Comparison of ENCODE assay signal across 20 mouse cellular contexts in the genomic region with DNA sequence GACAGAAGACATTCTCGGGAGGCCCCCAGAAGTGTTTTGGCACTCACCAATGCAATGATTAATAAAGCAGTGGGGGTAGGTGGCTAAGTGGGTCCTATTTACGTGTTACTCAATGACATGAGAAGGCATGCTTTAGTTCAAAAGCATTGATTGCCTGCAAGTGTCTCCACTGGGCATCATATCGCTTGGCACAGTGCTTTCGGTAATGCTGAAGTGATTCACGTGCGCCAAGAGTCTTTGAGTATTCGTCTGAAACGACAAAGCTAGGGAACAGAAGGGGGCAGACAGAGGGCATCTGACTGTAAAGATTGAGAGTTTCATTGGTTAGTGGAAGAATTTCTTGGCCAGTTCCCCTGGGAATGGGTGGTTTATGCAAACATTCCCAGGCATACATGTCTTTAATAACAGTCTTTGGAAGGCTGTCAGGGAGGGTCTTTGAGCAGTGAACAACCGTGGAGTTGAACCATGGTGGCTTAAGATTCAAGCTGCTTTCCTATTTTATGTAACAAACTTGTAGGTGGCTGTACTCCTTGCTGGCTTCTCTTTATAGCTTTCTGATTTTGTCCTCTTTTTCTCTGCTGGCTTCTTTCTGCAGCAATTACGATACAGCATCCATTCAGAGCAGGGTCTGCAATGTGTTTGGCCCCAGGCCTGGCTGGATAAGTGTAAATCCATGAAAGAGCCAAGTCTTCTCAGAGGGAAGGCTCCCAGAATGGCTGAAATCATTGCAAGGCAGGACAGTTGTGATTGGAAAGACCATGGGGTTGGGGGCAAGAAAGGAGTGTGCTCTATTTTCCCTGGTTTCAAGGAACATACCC.
A peak's percentile ranks its signal among the peaks of the same experiment; 100 is the strongest.
DNase-seq lines count a peak whose midpoint lies in the region; ATAC-seq and TF ChIP-seq lines count a peak whose summit lies in the region.
"Had no signal": no experiment of that assay in that cellular context is flagged by ENCODE, and none has a peak within 500 bp of the region (broad histone marks: within the 10 kb centered on the region; RNA-seq: fewer than 3 reads in every experiment).

No protein-coding gene starts in this region.

- no peak for TF ChIP-seq POLR2A in limb, embryonic 14.5 days (IDR thresholded peaks at IDR 0.05; ENCODE audit: borderline replicate concordance, extremely low read depth, insufficient read depth, insufficient read length)

- H3K4me3 ChIP-seq in heart, embryonic 10.5 days = no peak overlapping the region
- H3K4me3 ChIP-seq in heart, embryonic 11.5 days (ENCODE audit: low read depth, low read length) = no peak overlapping the region
- H3K4me3 ChIP-seq in midbrain, embryonic 11.5 days (ENCODE audit: low read depth, low read length) = no peak overlapping the region
- no peak overlapping the region for H3K4me3 ChIP-seq in midbrain, embryonic 10.5 days
- H3K4me3 ChIP-seq in embryonic facial prominence, embryonic 14.5 days (ENCODE audit: low read depth, low read length) = no peak overlapping the region
- H3K4me3 ChIP-seq in limb, embryonic 14.5 days (replicated peaks; ENCODE audit: low read length) = no peak overlapping the region
- H3K4me3 ChIP-seq in kidney, embryonic 15.5 days (replicated peaks) = no peak overlapping the region
- H3K4me3 ChIP-seq: heart, embryonic 15.5 days; left cerebral cortex, adult 2 months; liver, embryonic 13.5 days; lung, embryonic 15.5 days had no signal

- no peaks in the 10 kb centered on the region for H3K27me3 ChIP-seq in heart, embryonic 10.5 days (ENCODE audit: insufficient read depth, poor library complexity, severe bottlenecking)
- no peaks in the 10 kb centered on the region for H3K27me3 ChIP-seq in heart, embryonic 11.5 days (ENCODE audit: control insufficient read depth, insufficient read depth, low read length)
- H3K27me3 ChIP-seq in midbrain, embryonic 11.5 days (ENCODE audit: control insufficient read depth, insufficient read depth, low read length) = no peaks in the 10 kb centered on the region
- H3K27me3 ChIP-seq in midbrain, embryonic 10.5 days (ENCODE audit: low read depth, poor library complexity, severe bottlenecking) = no peaks in the 10 kb centered on the region
- no peaks in the 10 kb centered on the region for H3K27me3 ChIP-seq in embryonic facial prominence, embryonic 14.5 days (replicated peaks; ENCODE audit: control insufficient read depth, insufficient read depth, low read length)
- no peaks in the 10 kb centered on the region for H3K27me3 ChIP-seq in limb, embryonic 14.5 days (ENCODE audit: control insufficient read depth, insufficient read depth, low read length)
- H3K27me3 ChIP-seq in kidney, embryonic 15.5 days = no peaks in the 10 kb centered on the region
- H3K27me3 ChIP-seq: heart, embryonic 15.5 days; liver, embryonic 13.5 days; lung, embryonic 15.5 days had no signal

- no peak overlapping the region for H3K27ac ChIP-seq in heart, embryonic 10.5 days
- H3K27ac ChIP-seq in heart, embryonic 11.5 days (ENCODE audit: low read depth, low read length) = no peak overlapping the region
- no peak overlapping the region for H3K27ac ChIP-seq in midbrain, embryonic 11.5 days (ENCODE audit: low read depth, low read length)
- H3K27ac ChIP-seq in midbrain, embryonic 10.5 days (replicated peaks) = no peak overlapping the region
- H3K27ac ChIP-seq in embryonic facial prominence, embryonic 14.5 days (replicated peaks; ENCODE audit: low read depth, low read length) = no peak overlapping the region; the same call in 1 of the 2 replicates
- H3K27ac ChIP-seq in limb, embryonic 14.5 days (replicated peaks; ENCODE audit: low read depth, low read length) = no peak overlapping the region
- H3K27ac ChIP-seq in kidney, embryonic 15.5 days = no peak overlapping the region
- H3K27ac ChIP-seq: heart, embryonic 15.5 days; left cerebral cortex, adult 2 months; liver, embryonic 13.5 days; lung, embryonic 15.5 days; macrophage had no signal

- no peaks in the 10 kb centered on the region for H3K36me3 ChIP-seq in heart, embryonic 10.5 days
- no peaks in the 10 kb centered on the region for H3K36me3 ChIP-seq in heart, embryonic 11.5 days (ENCODE audit: control insufficient read depth, insufficient read depth, low read length)
- no peaks in the 10 kb centered on the region for H3K36me3 ChIP-seq in midbrain, embryonic 11.5 days (ENCODE audit: control insufficient read depth, insufficient read depth, low read length)
- H3K36me3 ChIP-seq in midbrain, embryonic 10.5 days = no peaks in the 10 kb centered on the region
- H3K36me3 ChIP-seq in embryonic facial prominence, embryonic 14.5 days (ENCODE audit: control insufficient read depth, insufficient read depth, low read length) = no peaks in the 10 kb centered on the region
- no peaks in the 10 kb centered on the region for H3K36me3 ChIP-seq in limb, embryonic 14.5 days (ENCODE audit: control insufficient read depth, insufficient read depth, low read length)
- H3K36me3 ChIP-seq in kidney, embryonic 15.5 days = no peaks in the 10 kb centered on the region
- H3K36me3 ChIP-seq: heart, embryonic 15.5 days; liver, embryonic 13.5 days; lung, embryonic 15.5 days had no signal

- peak; percentile 68 for DNase-seq in heart, embryonic 10.5 days (ENCODE audit: low spot score)
- DNase-seq in midbrain, embryonic 11.5 days (ENCODE audit: low spot score, missing footprints) = peak; percentile 79
- DNase-seq in midbrain, embryonic 10.5 days (ENCODE audit: low spot score) = no peak
- DNase-seq in embryonic facial prominence, embryonic 14.5 days (ENCODE audit: low spot score) = peak; percentile 67
- peak; percentile 54 for DNase-seq in limb, embryonic 14.5 days (ENCODE audit: low spot score)
- DNase-seq: adrenal gland, adult 2 months; cerebellum, adult 9-10 months; kidney, postnatal 4 days; layer of hippocampus, adult 9-11 months; left cerebral cortex, postnatal 4 days; liver, embryonic 13.5 days; right cerebral cortex, postnatal 4 days; thymus, postnatal 25 days had no signal

- no peak overlapping the region for H3K9ac ChIP-seq in heart, embryonic 11.5 days (ENCODE audit: low read depth, low read length)
- H3K9ac ChIP-seq in midbrain, embryonic 11.5 days (ENCODE audit: low read length) = no peak overlapping the region
- H3K9ac ChIP-seq in embryonic facial prominence, embryonic 14.5 days (ENCODE audit: low read depth, low read length) = no peak overlapping the region
- H3K9ac ChIP-seq in limb, embryonic 14.5 days (ENCODE audit: low read depth, low read length, severe bottlenecking) = no peak overlapping the region
- no peak overlapping the region for H3K9ac ChIP-seq in kidney, embryonic 15.5 days
- H3K9ac ChIP-seq: heart, embryonic 15.5 days; liver, embryonic 13.5 days; lung, embryonic 15.5 days had no signal

- H3K4me1 ChIP-seq in heart, embryonic 10.5 days = no peaks in the 10 kb centered on the region
- H3K4me1 ChIP-seq in heart, embryonic 11.5 days (ENCODE audit: control insufficient read depth, insufficient read depth, low read length) = no peaks in the 10 kb centered on the region
- H3K4me1 ChIP-seq in midbrain, embryonic 11.5 days (ENCODE audit: control insufficient read depth, insufficient read depth, low read length) = no peaks in the 10 kb centered on the region
- no peaks in the 10 kb centered on the region for H3K4me1 ChIP-seq in midbrain, embryonic 10.5 days
- no peaks in the 10 kb centered on the region for H3K4me1 ChIP-seq in embryonic facial prominence, embryonic 14.5 days (ENCODE audit: control insufficient read depth, insufficient read depth, low read length)
- peaks cover 24% of the 10 kb centered on the region for H3K4me1 ChIP-seq in limb, embryonic 14.5 days (ENCODE audit: control insufficient read depth, insufficient read depth, low read length)
- H3K4me1 ChIP-seq in kidney, embryonic 15.5 days = no peaks in the 10 kb centered on the region
- H3K4me1 ChIP-seq: heart, embryonic 15.5 days; liver, embryonic 13.5 days had no signal

- no peak overlapping the region for H3K4me2 ChIP-seq in heart, embryonic 11.5 days
- no peak overlapping the region for H3K4me2 ChIP-seq in midbrain, embryonic 11.5 days
- H3K4me2 ChIP-seq in embryonic facial prominence, embryonic 14.5 days (ENCODE audit: low read depth, low read length) = no peak overlapping the region
- H3K4me2 ChIP-seq in limb, embryonic 14.5 days (replicated peaks; ENCODE audit: low read depth, low read length, severe bottlenecking) = 0 out of 2 replicates have a peak overlapping the region, but pooled peaks have one; percentile 5
- H3K4me2 ChIP-seq in kidney, embryonic 15.5 days = no peak overlapping the region
- H3K4me2 ChIP-seq: heart, embryonic 15.5 days; liver, embryonic 13.5 days; lung, embryonic 15.5 days had no signal

- 82% methylated on average over 10 of the region's 10 CpGs for WGBS in heart, embryonic 10.5 days
- WGBS in heart, embryonic 11.5 days (ENCODE audit: insufficient replicate concordance) = 78% methylated on average over 10 of the region's 10 CpGs
- 77% methylated on average over 10 of the region's 10 CpGs for WGBS in midbrain, embryonic 11.5 days
- WGBS in midbrain, embryonic 10.5 days = 84% methylated on average over 10 of the region's 10 CpGs
- 53% methylated on average over 10 of the region's 10 CpGs for WGBS in embryonic facial prominence, embryonic 14.5 days
- 54% methylated on average over 10 of the region's 10 CpGs for WGBS in limb, embryonic 14.5 days
- WGBS in kidney, embryonic 15.5 days = 72% methylated on average over 10 of the region's 10 CpGs

- ATAC-seq in heart, embryonic 11.5 days (replicated peaks; ENCODE audit: insufficient number of reproducible peaks, low FRiP score, low TSS enrichment) = no peak
- ATAC-seq in midbrain, embryonic 11.5 days (ENCODE audit: low FRiP score) = no peak
- no peak for ATAC-seq in embryonic facial prominence, embryonic 14.5 days (ENCODE audit: low read depth)
- ATAC-seq in limb, embryonic 14.5 days (ENCODE audit: low FRiP score, low read depth) = no peak
- no peak for ATAC-seq in kidney, embryonic 15.5 days (replicated peaks; ENCODE audit: low FRiP score)
- ATAC-seq: intestine, embryonic 16.5 days had no signal

- no peaks in the 10 kb centered on the region for H3K9me3 ChIP-seq in heart, embryonic 10.5 days
- H3K9me3 ChIP-seq in heart, embryonic 11.5 days (replicated peaks; ENCODE audit: control insufficient read depth, low read length) = no peaks in the 10 kb centered on the region
- no peaks in the 10 kb centered on the region for H3K9me3 ChIP-seq in midbrain, embryonic 11.5 days (ENCODE audit: control insufficient read depth, low read length)
- no peaks in the 10 kb centered on the region for H3K9me3 ChIP-seq in midbrain, embryonic 10.5 days (replicated peaks)
- H3K9me3 ChIP-seq in embryonic facial prominence, embryonic 14.5 days (ENCODE audit: control insufficient read depth, low read length) = no peaks in the 10 kb centered on the region
- no peaks in the 10 kb centered on the region for H3K9me3 ChIP-seq in limb, embryonic 14.5 days (ENCODE audit: control insufficient read depth, low read length)
- H3K9me3 ChIP-seq in kidney, embryonic 15.5 days (replicated peaks) = no peaks in the 10 kb centered on the region
- H3K9me3 ChIP-seq: heart, embryonic 15.5 days; liver, embryonic 13.5 days; lung, embryonic 15.5 days had no signal
